Mouse (Mus musculus) left cerebral cortex, postnatal 10 days (tissue): Measurements from ENCODE around the gene Plxnb1. TPM values are rescaled to one million over a fixed set of nuclear protein-coding genes. Genes with fewer than 3 reads are reported as not detected.

ENCODE experiments used
- DNase-seq, 2 experiments: peaks; one replicate each; pipeline ENCODE4 v3.0.0; 2021 to 2022; ENCODE audit warnings: low spot score in 2 of 2, mixed read lengths in 1 of 2; ENCODE audit errors: extremely low spot score in 1 of 2
- intact Hi-C: fragments of 180-260 bp; cut with DNase I; formaldehyde crosslinking; loops from one replicate; pipeline ENCODE4 v1.15.1; 2025
- total RNA-seq, 2 experiments: library from RNA; stranded (reverse); gene quantifications; 2 replicates each; pipeline ENCODE4 v1.2.3; 2021

Gene Plxnb1
- 10 to 100 TPM; 56.9 to 65.2 TPM for total RNA-seq

GRCm38 (mm10) chr9:109095137-109095982 is at the start of gene Plxnb1:
Gene Plxnb1, plus strand, starts transcription at chr9:109095389.
- DNase-seq: peak; percentile 73 to 90
- intact Hi-C loops: loop anchor here (10.0 kb wide), 1 partner anchor 739 kb away; the partner anchor contains the start of gene Nme6

GRCm38 (mm10) chr9:109046306-109046705 is 48.9 kb upstream of the Plxnb1 start:
- intact Hi-C loops: no loop called here
- DNase-seq: peak in 1 of 2 experiments; percentile 48

- no peak for DNase-seq
- intact Hi-C loops: no loop called here
These were observed 45.9 kb upstream of the Plxnb1 start for GRCm38 (mm10) chr9:109049316-109049715.

DNA sequence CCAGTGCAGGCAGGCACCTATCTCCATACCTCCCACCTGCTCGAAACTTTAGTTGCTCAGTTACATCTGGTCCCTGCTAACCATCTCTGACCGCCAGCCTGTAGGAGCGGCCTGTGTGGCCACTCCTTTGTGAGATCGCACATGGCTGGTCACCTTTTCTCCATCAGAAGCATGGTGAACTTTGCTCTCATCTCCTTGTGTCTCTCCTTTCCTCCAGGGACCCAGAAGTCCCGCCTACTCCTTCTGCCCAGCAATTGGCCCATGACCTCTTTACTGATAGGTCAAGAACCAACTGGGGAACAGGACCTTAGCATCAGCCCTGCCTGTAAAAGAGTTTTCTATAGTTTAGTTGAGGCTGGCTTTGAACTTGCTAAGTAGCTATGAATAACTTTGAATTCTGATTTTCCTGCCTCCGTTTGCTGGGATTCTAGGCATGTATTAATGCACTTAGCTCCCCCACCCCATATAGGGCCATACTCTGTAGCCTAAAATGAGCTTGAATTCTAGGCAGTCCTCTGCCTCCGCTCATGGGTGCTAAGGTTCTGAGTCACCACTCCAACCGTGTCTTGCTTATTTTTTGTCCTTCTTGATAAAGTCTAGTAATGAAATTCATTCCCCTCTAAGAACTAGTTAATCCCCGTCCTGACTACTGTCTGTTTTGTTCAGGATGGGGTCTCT is 45.1 kb upstream of the Plxnb1 start:
- no peak for DNase-seq

GRCm38 (mm10) chr9:109050674-109050997 is 44.6 kb upstream of the Plxnb1 start:
- intact Hi-C loops: no loop called here
- DNase-seq: no peak

More for the DNA sequence above, 45.1 kb upstream of the Plxnb1 start:
- intact Hi-C loops: no loop called here

DNA sequence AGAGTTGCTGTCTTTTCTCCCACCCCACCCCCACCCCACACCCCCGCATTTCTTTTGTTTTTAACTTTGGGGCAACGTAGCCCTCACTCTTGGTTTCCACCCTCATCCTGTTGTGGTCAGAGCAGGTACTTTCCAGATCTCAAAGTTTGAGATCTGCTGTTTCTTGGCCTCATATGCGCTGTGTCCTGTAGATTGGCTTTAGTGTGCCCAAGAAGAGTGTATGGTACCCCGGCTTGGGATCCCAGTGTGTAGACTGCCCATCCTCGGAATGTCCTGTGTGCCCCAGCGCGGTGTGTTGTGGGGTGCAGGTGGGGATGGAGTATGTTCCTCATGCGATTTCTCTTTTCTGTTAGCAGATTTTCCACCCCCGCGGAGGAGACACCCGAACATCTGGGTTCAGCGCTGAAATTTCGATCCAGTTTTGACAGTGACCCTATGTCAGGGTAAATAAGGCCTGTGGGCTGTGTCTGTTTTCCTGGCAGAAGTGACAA is 44.1 kb upstream of the Plxnb1 start:
- intact Hi-C loops: no loop called here

GRCm38 (mm10) chr9:109051651-109052489 is 43.3 kb upstream of the Plxnb1 start:
- intact Hi-C loops: no loop called here
- DNase-seq: no peak

More for the DNA sequence above, 44.1 kb upstream of the Plxnb1 start:
- DNase-seq: no peak

- intact Hi-C loops: no loop called here
- DNase-seq: no peak
These were observed 42.5 kb upstream of the Plxnb1 start for GRCm38 (mm10) chr9:109052490-109053260.

GRCm38 (mm10) chr9:109053366-109053765 is 41.8 kb upstream of the Plxnb1 start:
- intact Hi-C loops: no loop called here

GRCm38 (mm10) chr9:109053851-109054250 is 41.3 kb upstream of the Plxnb1 start:
- intact Hi-C loops: no loop called here
- DNase-seq: no peak

More at GRCm38 (mm10) chr9:109053366-109053765, 41.8 kb upstream of the Plxnb1 start:
- no peak for DNase-seq

DNA sequence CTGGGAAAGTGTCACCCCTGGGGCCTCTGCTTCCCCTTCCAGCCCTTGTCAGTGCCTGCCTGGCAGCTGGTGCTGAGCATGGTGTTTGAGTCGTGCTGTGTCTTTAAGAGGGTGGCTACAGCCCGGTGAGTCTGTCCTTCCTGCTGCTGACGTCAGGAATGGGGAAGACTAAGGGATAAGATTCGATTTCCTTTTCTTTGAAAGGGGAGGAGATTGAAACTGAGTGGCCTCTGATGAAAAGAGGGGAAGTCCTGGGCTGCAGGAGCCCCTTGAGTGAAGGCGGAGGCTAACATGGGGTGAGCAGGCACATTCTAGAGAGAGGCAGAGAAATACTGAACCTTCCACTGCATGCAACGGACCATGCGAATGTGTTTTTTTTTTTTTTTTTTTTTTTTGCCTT is 40.5 kb upstream of the Plxnb1 start:
- peak; percentile 75 to 83 for DNase-seq

GRCm38 (mm10) chr9:109055271-109056030 is 39.7 kb upstream of the Plxnb1 start:
- intact Hi-C loops: no loop called here
- DNase-seq: no peak

More for the DNA sequence above, 40.5 kb upstream of the Plxnb1 start:
- intact Hi-C loops: no loop called here

DNA sequence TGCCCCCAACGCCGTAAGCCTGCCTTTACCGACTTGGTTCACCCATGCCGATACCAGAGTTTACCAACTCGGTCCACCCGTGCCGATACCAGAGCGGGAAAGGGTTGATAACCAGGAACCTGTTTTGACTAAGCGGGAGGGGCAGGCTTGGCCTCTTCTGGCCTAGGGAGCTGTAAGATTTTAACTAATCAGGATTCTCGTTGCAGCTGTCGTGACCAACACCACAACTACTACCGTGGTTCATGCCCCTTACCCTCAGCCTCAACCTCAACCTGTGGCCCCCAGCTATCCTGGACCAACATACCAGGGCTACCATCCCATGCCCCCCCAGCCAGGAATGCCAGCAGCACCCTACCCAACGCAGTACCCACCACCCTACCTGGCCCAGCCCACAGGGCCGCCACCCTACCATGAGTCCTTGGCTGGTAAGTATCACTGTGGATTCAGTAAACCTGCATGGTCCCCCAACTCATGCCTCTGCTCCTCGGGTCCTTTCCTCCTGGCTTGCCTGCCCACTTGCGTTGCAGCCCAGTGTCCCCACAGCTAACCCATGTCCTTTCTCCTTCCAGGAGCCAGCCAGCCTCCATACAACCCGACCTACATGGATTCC is 39.0 kb upstream of the Plxnb1 start:
- intact Hi-C loops: no loop called here
- DNase-seq: no peak

GRCm38 (mm10) chr9:109056916-109057315 is 38.3 kb upstream of the Plxnb1 start:
- no peak for DNase-seq
- intact Hi-C loops: no loop called here

GRCm38 (mm10) chr9:109057543-109057942 is 37.6 kb upstream of the Plxnb1 start:
- no peak for DNase-seq
- intact Hi-C loops: no loop called here

- no peak for DNase-seq
- intact Hi-C loops: loop anchor here (2.0 kb wide), 1 partner anchor 55 kb away; no protein-coding TSS in a partner anchor
These were observed 37.0 kb upstream of the Plxnb1 start for GRCm38 (mm10) chr9:109058006-109058765.
